Mouse (Mus musculus) left cerebral cortex, adult 9 months (tissue): Measurements from ENCODE around the gene Slc16a10.

ENCODE experiments used
- DNase-seq, 2 experiments: peaks; one replicate each; pipeline ENCODE4 v3.0.0; 2022; ENCODE audit warnings: low spot score in 2 of 2

Slc16a10 gene

DNA sequence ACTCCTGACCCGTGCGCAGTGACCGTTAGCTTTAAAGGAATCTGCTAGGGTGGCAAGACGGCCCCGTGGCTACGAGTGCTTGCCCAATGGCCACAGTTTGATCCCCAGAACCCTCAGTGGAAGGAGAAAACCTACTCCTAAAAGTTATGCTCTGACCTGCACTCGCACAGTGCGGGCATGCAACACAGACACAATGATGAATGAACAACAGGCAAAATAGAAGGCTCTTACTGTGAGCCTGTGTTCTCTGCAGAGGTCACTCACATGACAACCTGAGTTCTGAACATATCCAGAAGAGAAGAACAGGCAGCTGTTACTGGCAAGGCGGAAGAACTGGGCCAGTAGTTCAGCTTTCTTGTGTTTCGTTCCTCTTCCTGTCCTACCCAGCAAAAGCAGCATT, 73.5 kb downstream of the Slc16a10 start:
- DNase-seq: no peak

DNA sequence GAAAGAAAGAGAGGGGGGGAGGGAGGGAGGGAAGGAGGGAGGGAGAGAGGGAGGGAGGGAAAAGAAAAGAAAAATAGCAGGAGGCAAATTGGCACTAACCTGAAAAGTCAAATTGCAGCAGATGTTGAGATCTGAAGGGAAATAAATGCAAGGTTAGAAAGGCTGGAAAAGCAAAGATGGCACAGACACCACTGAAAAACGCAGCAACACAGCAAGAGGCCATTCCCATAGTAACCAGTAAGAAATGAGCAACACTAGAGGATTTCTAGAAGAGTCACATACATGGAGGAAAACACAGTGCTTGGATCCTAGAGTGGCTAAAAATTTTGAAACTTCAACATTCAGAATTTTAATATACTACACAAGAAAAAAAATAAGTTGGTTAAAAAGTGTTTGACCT, 74.5 kb downstream of the Slc16a10 start:
- no peak for DNase-seq

DNA sequence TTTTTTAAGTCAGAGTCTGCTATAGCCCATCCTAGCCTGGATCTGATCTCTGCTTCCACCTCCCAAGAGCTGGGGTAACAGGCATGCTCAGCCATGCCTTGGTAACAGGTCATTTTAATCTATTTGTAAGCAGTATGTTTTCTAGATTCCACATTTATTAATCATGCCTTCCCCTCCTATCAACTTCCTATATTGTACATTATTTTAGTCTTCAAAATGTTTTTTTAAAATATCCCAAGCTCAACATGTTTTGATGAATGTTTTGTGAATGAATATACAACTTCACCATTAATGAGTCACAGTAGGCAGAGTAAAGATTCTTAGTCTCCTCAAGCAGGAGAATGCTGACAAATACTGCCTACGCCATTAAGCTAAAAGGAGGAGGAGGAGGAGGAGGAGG, 75.0 kb downstream of the Slc16a10 start:
- no peak for DNase-seq

DNA sequence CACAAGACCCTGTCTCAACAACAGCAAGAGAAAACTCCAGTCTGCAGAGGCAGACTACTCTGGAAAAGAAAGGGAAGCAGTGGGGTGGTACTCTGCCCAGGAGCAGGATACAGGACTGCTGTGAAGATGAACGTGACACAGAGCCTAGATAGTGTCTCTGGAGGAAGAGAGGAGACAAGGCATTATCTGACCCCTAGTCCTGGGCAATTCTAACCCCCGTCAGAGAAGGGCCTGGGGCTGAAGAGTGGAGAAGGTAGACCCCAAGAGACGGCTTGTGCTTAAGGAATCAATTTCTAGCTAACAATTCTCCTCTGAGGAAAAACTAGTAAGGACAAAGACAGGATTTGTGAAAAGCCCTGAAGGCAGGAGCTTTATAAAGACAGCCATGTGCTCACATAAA, 76.7 kb downstream of the Slc16a10 start:
- DNase-seq: no peak

DNA sequence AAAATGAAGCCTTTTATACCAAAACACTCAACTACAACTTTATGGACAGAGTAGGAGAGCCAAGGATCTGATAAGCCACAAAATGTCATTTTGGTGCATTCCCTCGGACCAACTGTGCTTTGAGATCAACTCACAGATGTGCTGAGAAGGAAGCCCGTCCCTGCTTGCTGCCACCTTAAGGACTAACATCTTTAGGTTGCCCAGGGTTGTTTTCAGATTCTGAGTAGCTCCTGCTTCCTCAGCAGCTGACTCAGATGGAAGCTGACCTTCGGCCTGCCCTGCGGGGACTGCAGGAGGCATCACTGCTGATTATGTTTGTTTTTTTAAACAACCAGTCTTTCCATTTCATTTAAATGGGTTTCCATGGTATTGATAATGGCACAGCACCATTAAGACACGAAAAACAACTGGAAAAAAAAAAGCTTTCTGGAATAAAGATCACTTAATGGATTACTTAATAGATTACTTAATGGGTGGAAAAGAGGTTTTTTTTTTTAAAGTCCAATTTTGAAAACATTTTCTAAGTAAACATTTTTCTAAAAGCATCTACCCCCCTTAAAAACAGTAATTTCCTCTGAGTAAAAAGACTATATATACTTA, 78.7 kb downstream of the Slc16a10 start:
- DNase-seq: no peak

DNA sequence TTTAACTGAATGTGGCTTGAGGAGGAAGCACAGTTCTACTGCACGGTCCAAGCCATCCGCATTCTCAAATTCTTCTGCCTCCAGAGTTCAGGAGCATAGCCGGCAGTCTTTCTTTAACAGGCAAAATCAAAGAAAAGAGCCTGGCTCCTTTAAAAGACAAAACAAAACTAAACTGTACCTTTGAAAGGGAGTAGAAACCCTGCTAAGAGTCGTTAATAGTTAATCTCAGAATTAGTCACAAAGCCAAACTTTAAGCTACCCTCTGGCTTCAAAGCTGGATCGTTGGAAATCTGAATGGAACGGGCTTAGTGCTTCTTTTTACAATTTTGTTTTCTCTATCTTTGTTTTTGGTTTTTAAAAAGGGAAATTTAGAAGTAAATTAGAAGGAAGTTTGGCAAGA, 79.2 kb downstream of the Slc16a10 start:
- no peak for DNase-seq

DNA sequence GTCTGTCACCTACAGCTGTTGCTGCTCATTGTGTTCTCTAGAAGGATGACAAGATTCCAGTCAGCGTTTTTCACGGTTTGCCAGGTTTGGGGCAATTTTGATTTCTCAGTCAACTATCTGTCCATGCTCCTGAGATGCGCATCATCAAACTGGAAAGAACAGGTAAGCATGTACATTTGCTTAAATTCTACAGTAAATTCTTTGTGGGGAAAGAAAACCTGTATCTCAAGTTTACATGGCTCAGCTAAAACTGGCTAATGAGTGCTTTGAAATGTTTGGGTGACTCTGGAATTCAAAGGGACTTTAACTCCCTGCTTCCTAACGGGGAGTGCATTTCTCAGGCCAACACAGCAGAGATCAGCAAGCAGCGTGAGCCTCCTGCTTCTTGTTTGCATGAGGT, 80.1 kb downstream of the Slc16a10 start:
- no peak for DNase-seq

DNA sequence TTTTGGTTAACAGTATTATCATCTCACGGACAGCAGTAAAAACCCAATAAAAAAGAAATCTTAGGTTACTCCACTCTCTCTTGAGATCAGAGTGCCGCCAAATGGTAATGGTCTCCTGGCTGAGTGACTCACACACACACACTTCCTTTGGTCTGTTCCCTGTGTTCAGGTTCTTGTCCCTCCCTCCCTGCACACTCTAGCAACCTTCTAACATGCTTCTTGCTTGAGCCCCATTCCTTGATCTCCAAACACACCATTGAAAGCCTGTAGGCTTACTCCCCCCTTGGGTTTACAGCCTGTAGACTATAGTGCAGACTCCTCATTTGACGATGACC, 83.3 kb downstream of the Slc16a10 start:
- no peak for DNase-seq

DNA sequence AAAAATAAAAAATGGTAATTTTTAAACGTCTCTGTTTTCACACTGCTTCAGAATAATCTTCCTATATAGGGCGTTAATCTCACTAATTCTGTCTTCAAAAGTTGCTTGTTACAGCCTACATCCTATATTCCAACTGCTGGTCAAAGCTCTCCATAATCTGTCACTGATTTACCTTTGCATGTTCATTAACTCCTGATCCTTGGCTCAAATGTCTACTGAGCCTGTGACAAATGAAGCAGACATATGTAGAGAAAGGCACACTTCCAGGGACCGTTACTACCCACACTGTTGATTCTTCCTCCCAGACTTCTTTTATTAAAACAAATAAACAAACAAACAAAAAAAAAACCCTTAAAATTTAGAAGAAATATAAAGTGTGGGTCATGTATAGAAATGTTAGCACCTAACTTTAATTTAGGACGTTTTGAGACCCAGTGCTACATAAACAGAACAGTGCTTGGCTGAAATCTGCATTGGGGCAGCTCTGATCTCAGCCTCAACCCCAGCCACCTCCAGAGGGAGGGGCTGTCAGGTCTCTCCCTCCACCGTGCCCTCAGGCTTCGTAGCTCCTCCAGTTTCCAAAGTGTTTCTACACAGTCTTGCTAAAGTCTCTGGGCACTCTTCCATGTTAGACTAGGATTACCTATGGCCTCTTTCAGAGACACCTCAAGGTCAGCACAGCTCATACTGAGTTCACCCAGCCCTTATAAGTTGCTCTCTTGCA, 83.8 kb downstream of the Slc16a10 start:
- DNase-seq: no peak

DNA sequence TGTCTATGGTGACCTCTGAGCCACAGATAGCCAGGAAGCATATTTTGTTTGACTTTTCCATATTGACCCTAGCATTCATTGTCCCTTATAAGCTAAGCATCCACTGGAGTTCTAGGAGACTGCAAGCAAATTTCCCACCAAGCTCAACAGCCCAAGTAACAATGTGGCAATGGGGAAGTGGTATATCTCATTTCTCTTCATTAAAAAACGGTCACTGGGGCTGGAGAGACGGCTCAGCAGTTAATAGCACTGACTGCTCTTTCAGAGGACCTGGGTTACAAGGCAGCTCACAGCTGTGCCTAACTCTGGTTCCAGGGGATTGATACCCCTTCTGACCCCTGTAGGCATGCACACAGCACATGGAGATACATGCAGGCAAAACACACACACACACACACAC, 84.4 kb downstream of the Slc16a10 start:
- no peak for DNase-seq

DNA sequence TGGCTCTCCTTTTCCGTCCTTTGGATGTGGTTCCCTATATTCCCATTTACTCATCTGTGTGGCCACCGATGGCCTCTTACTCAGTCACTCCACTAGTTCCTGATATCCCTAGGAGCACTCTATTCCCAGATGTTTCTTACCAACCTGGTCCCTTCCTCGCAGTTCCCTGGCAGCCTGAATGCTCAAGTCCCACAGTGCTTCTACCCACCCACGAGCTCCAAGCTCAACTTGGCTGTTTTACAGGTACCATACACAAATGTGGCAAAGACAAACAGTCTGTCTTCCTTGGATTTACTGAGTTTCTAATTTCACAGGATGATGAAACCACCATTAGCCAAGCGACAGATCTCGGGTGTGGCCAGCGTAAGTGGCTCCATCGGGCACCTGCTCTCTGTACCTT, 87.6 kb downstream of the Slc16a10 start:
- DNase-seq: no peak

DNA sequence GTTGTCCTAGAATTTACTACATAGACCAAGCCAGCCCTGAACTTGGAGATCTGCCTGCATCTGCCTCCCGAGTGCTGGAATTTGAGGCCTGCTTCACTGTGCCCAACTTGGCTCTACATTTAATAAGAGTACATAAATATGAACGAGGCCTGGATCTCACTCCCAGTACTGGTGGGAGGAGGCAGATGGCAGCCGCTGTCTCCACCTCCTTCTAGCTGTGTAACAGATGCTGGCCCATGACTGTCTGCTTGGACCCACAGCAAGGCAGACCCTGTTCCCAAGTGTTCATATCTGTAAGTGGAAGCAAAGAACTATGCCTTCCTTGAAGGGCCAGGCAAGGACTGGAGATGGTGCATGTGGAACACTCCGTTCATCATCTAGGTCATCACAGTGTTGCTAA, 88.2 kb downstream of the Slc16a10 start:
- DNase-seq: peak in 1 of 2 experiments; percentile 62

DNA sequence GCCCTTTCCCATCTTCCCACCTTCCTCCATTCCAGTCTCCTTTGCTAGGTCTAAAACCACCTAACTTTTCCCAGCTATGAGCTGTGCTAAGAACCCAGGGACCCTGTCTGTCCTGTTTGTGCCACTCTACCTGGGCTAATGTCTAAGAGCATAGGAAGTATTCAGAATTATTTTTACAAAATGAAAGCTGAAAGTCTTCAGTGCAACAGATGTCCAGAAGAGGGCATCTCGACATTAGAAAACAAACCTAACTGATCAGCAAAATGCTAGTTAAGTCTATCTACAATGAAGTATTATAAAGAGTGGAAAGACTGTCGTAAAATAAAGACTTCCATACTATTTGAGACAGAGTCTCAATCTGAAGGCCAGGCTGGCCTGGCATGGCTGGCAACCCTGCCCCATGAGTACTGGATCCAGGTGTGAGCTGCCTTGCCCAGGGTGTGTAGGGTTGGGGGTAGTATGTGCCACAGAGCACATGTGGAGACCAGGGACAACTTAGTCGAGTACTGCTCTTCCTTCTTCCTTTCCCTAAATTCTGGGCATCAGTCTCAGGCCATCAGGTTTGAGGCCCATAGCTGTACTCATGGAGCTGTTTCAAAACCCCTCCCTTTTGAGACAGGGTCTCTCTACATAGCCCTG, 88.7 kb downstream of the Slc16a10 start:
- DNase-seq: peak in 1 of 2 experiments; percentile 43

DNA sequence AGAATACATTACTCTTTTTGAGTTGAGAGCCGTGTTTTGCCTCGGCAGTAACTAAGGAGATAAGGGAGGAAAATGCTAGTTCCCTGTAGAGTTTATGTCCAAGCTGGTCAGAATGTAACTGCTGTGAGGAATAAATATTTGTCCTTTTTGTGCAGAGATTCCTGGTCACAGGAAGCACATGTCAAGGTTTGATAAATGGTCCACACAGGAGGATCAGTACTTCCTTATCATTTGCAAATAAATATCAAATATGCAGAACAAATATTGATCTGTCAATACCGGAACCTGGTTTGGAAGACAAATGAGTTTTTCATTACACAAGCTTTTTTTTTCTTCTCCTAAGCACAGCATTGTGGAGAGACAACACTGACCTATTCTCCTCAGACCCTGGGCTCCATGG, 90.1 kb downstream of the Slc16a10 start:
- DNase-seq: no peak

DNA sequence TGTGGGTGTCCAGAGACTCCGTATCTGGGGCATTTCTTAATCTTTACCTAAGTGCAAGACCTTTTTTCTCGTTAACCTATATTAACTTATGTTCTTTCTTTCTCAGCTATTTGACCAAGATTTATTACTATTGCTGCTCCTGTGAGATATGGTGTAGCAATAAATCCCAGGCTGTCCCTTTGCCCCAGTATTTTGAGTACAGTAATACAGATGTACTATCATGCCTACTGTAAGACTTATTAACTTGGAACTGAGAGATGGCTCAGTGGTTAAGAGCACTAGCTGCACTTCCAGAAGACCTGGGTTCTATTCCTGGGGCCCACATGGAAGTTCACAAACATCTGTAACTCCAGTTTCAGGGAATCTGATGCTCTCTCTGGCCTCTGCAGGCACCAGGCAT, 91.3 kb downstream of the Slc16a10 start:
- no peak for DNase-seq

DNA sequence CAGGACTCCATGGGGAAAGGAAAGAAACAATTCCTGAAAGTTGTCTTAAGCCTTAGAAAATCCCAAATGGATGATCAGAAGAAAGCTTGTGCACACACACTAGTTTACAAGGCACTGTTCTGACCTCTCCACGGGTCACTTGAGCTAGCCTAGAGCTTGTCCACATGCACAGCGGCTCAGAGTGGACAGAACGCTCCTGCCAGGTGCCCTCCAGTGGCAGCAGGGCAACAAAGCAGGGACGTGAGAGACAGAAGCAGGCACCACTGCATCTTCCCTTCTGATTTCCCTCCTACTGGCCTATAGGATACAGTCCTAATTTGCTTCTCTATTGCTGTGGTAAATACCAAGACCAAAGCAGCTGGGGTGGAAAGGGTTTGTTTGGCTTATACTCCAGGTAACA, 100.7 kb downstream of the Slc16a10 start:
- DNase-seq: no peak

DNA sequence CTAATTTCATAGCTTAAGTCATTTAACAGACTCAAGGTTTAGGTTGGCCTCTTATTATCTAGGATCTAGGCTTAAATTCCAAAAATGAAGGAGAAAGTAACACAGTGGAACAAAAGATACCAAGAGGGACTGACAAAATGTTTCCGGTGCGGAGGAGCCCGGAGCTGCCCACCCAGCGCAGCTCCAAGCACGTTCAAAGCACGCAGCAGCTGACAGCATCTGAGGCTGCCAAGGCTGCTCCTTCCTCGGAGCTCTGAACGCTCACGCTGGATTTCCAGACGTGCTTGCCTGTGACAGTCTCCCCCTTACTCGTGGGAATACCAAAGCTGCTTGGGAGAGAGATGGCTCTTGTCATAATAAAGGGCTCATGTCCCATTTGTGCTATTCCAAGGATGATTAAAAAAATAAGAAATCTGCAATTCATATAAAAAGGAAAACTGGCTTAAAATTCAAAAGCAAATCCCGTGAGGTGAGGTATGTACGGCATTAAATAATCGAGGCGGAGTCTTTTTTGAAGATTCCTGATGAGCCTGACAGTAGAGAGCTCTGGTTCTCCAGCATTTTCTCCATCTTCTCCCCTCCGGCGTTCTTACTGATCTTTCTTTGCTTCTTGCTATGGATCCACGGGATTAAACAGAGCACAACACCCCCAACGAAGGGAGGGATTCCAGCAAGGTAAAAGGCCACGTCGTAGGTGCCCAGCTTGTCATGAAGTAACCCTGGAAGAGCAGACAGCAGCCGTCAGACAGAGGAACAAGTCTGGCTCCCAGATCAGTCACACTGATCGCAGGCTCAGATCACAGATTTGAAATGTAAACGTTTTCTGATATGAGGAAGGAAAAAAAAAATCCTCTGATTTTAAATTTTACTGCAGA, 105.1 kb downstream of the Slc16a10 start:
- peak in 1 of 2 experiments; percentile 57 for DNase-seq

DNA sequence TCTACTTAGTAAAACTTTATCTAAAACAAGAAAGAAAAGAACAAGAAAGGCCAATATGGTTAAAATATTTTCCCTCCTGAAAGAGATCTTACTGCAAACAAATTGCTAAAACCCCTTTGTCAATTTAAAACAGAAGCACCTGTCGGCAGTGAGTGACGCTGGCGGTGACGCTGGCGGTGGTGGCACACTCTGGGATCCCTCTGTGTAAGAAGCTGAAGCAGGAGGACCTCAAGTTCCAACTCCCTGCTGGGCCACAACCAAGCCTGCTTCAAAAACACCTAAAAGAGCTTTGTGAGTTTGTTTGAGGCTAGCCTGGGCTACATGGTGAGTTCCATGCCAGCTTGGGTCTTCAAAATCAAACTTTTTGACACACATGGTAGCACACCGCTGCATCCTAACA, 107.1 kb downstream of the Slc16a10 start:
- no peak for DNase-seq

DNA sequence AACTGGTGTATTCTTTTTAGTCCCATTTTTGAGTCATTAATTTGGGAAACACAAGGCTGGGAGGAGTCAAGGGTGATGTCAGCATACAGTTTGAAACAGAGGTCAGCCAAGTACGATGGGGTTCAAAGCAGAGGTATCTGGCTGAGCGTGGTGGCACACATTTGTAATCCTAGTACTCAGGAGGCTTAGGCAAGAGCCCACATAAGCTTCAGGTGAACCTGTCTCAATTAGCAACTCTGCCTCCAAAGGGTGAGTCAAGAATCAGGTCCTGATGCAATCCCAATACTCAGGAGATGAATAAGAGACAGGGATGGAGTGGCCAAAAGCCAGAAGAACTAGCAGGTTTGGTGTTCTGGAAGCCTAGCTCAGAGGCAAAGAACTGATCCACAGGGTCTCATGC, 109.2 kb downstream of the Slc16a10 start:
- no peak for DNase-seq

DNA sequence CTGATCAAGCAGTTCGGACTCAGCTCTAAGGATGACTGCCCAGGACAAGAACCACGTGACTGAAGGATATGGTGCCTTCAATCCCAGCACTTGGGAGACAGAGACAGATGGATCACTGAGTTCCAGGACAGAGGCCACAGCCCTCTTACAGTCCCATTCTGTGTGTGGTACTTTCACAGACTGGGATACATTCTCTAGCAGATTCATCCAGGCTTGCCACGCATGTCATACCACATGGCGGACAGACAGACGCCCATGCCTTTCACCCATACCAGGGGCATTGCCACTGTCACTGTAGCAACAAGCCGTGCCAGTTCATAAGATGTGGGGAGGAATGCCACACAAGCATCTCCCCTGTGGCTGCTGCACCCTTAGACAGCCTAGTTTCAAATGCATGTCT, 111.3 kb downstream of the Slc16a10 start:
- no peak for DNase-seq

DNA sequence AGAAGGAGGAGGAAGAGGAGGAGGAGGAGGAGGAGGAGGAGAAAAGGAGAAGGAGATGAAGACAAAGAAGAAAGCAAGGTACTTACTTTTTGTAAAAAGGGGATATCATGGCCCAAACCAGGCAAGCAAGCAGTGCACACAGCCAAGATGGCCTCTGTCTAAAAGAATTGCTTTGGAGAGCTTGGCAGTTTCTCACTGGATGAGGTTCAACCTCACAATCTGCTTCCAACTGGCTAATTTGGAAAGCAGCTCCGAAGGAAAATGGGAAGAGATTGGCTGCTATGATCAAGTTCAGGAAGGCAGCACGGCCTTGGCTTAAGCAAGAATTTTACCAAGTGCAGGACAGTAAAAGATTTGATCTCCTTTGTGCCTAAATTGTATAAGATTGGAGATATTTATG, 112.4 kb downstream of the Slc16a10 start:
- DNase-seq: no peak

DNA sequence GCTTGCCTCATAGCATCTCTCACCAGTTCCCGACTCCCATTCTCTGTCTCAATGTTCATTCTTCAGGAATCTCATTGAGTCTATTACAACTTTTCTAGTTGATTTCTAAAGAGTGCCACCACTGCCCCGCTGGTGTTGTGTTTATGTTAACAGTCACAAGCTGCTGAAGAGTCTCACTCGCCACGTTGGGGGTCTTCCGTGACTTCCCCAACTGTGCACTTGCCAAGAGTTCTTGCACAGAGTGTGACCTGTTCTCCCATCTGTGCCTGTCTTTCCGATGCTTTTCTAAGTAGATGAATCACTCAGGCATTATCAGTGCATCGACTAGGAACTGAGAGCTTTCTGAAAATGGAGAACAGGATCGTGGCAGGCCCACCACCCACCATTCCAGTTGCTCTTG, 114.0 kb downstream of the Slc16a10 start:
- no peak for DNase-seq

DNA sequence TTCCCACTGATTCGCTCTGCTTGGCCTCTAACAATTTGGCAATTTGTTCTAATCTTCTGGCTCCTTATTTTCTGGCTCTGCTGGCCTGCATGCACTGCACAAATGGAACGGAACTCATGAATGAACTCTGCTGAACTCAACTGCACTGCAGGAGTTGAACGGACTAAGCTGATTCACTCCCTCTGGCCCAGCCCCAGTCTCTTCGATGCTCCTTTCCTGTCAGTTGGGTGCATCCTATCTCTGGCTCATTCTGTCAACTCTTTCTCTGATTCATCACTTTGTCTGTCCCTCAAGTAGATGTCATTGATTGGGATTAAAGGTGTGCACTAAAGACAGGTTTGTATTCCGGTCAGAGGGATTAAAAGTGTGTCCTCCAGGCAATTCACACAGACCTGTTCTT, 115.5 kb downstream of the Slc16a10 start:
- no peak for DNase-seq
